Mouse (Mus musculus) megakaryocyte-erythroid progenitor cell, adult 5-6 weeks (primary cell): ENCODE data around the gene Ttk. TPM values are rescaled to one million over a fixed set of nuclear protein-coding genes. Genes with fewer than 3 reads are reported as not detected.

ENCODE experiments used
- ATAC-seq: replicated peaks from 2 replicates; pipeline ENCODE4 v1.8.0; 2016; ENCODE audit warnings: mild to moderate bottlenecking, inconsistent platforms; ENCODE audit not compliant: severe bottlenecking, poor library complexity, low FRiP score, low TSS enrichment
- total RNA-seq, 2 experiments: library from RNA; stranded (forward) in 1 of 2; stranded (reverse) in 1 of 2; fragments of 200-1000, 215-1000 nt in 1 of 2; fragments of >200 nt in 1 of 2; fragmentation: Nextera tagmentation in 1 of 2; gene quantifications; 2 replicates each; pipeline ENCODE4 v1.2.3; 2014 to 2017

Ttk gene
- total RNA-seq, 2 experiments from 2014 or later, result 27.4 to 46.8 TPM

DNA sequence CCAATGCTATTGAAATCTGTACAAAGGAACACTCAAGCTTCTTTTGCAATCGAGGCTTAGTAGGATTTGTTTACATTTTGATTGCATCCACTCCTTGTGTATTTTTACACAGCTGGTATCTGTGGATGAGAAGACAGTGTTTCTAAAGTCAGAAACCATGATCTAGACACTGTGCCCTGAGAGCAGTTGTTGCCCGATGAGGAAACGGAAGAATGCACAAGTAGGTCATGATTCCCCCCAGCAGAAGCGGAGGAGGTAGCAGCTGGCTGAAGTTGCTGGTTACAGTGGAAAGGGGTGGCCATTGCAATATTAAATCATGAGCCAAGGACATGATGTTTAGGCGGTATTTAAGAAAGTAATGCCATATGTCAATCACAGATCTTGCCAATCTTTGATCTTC lies 53.7 kb downstream of the Ttk start:
- no peak for ATAC-seq

DNA sequence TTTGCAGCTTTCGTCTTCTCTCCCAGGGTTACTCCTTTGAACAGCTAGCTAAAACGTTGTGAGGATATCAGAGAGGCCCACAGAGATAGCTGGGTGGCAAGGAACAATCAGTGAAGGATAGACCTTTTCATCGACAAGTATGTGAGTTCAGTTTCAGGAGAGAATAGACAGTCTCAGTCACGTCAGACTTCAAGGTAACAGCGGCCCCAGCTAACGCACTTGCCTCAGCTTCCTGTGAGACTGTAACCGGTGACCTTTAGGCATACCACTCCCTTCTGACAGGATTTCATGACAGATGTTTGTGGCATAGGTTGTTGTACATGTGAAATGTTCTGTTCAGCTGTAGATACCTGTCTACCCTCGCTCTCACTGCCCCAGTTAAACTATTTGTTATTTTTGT lies 58.6 kb downstream of the Ttk start:
- no peak for ATAC-seq

DNA sequence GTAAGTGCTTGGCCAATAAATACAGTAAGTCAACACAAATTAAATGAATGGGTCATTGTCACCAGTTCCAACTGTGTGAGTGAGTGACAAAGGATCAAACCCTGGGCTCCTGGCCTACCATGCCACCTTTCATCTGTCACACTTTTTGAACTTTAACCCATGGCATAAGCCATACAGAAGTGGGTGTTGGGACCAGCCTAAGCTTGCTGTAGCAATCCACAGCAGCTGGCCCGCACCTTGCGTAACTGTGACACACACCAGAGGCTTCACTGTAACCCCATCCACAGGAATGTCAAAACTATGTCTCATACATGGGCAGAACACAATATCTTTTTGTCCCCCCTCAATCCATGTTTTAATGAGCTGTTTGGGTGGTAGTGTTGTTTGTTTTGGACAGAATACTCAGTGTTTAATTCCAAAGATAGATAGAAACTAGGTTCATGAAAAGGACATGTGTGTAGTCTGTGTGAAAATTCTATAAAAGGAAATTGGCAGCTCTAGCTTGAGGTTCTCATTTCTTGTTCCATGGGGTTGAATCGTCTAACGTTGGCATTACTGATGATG lies 59.4 kb downstream of the Ttk start:
- no peak for ATAC-seq

DNA sequence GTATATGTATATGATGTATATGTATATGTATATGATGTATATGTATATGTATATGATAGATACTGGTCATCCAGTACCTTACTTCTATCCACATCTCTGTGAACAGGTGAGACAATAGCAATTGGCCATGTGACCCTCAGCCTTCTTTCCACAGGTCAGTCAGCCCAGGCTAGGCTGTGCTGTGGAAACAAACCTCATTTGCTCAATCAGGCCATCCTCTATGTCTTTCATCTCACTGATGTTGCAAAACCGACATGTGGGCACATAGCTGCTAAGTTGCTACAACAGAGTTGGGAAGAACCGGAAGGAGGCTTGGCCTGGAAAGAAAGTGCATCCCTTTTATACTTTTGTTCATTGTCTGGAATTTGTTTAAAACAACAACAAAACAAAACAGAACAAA lies 67.6 kb downstream of the Ttk start:
- ATAC-seq, result no peak

DNA sequence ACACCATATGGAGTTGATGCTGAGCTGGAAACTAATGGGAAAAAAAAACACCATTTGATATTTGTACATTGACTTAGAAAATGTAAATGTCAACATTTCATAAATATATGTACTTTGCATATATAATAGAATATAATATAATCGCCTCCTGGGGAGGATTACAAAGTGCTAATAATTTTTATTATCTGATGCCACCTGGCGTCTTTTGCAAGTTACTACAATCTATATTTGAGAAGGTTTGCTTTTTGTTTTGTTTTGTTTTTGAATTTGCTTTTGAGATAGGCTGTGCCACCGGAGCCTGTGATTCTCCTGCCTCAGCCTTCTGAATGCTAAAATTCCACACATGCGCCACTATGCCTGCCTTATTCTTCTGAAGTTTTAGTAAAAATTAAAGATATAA lies 71.3 kb downstream of the Ttk start:
- peak; percentile 57; the same call in 1 of the 2 replicates for ATAC-seq

DNA sequence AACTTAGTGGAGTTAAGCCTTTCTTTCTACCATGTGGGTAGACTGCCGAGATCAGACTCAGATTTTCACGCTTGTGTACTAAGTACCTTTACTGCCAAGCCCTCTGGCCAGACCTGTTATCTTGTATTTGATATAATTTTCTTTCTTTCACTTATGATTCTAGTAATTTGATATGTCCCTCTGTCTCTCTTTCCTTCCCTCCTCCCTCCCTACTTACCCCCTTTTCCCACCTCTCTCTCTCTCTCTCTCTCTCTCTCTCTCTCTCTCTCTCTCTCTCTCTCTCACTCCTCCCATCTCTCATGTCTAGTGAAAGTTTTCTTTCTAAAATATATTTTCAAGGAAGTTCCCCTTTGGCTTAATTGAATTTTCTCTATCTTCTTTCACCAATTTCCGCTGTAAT lies 72.5 kb downstream of the Ttk start:
- ATAC-seq, result no peak

DNA sequence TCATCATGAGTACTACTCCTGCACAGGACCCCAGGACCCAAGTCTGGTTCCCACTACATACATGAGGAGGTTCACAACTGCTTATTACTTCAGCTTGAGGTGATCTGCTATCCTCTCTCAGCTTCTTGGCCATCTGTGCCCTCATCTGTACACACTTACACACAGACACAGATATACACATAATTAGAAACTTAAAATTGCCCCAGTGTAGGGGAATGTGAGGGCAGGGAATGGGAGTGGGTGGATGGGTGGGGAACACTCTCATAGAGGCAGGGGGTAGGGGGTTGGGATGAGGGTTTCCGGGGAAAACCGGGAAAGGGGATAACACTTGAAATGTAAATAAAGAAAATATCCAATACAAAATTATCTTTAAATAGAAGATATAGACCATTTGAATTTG lies 75.3 kb downstream of the Ttk start:
- no peak for ATAC-seq

DNA sequence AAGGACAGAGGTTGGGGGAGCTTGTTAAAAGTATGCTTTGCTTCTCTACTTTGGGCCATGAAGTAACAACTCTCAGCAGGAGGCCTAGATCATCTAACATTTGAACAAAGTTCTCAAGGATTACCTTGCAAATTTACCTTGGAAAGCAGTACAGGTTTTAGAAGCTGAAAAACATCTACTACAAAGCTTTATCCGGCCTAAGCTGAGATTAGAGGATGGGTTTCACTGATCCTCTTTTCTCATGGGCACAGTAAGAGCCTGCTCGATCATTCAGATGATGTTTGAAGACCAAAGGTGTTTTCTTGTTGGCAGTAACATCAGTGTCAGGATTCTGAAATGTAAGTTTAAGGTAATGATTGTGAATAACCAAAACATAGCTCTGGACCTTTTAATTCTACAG lies 76.4 kb downstream of the Ttk start:
- no peak for ATAC-seq

Other genes with a start within 250 kb of the Ttk start
- gene Elovl4, start 28.4 kb upstream of the Ttk start, total RNA-seq (2014; fragmentation: Nextera tagmentation), result not detected in 2 replicates
- 0.23 TPM in 1 of 2 replicates, not detected in the other for gene Elovl4, start 28.4 kb upstream of the Ttk start, total RNA-seq (2017)
- 20.0 and 40.7 TPM in 2 replicates for gene Bckdhb, start 90.5 kb downstream of the Ttk start, total RNA-seq (2014; fragmentation: Nextera tagmentation)
- gene Bckdhb, start 90.5 kb downstream of the Ttk start, total RNA-seq (2017), result 12.2 and 13.8 TPM in 2 replicates